Mouse (Mus musculus): ENCODE data around the gene Dbndd1.
A peak's percentile ranks its signal among the peaks of the same experiment; 100 is the strongest.
"Not testable (repeated sequence)": the region's sequence is repeated elsewhere in the genome, so short reads cannot be mapped to it uniquely, and the experiment has no call there.

Gene Dbndd1

GRCm38 (mm10) chr8:123497699-123498098 lies 17.6 kb downstream of the Dbndd1 start:
- no peak for DNase-seq (ENCODE audit: low spot score in 2 of 2)

GRCm38 (mm10) chr8:123492898-123493297 lies 22.4 kb downstream of the Dbndd1 start:
- DNase-seq (ENCODE audit: low spot score in 2 of 2) = peak in 1 of 2 experiments; percentile 26

- DNase-seq (ENCODE audit: low spot score in 2 of 2) = no peak
Observed at GRCm38 (mm10) chr8:123491280-123492075, 23.8 kb downstream of the Dbndd1 start.

- no peak for DNase-seq (ENCODE audit: low spot score in 2 of 2)
Observed at GRCm38 (mm10) chr8:123482627-123483026, 32.6 kb downstream of the Dbndd1 start.

GRCm38 (mm10) chr8:123478456-123479218 lies 36.6 kb downstream of the Dbndd1 start:
- DNase-seq (ENCODE audit: low spot score in 2 of 2) = peak in 1 of 2 experiments; percentile 27

- peak; percentile 91 to 94 for DNase-seq (ENCODE audit: low spot score in 2 of 2)
Observed at GRCm38 (mm10) chr8:123477737-123478258, 37.5 kb downstream of the Dbndd1 start, which contains the start of gene Afg3l1. Afg3l1 (plus strand) TSS chr8:123477903.

GRCm38 (mm10) chr8:123476911-123477736 lies 38.1 kb downstream of the Dbndd1 start:
- peak; percentile 17 to 37 for DNase-seq (ENCODE audit: low spot score in 2 of 2)

- not testable (repeated sequence) for DNase-seq (ENCODE audit: low spot score in 2 of 2)
Observed at GRCm38 (mm10) chr8:123474549-123474948, 40.7 kb downstream of the Dbndd1 start.

GRCm38 (mm10) chr8:123472991-123473390 lies 42.3 kb downstream of the Dbndd1 start:
- not testable (repeated sequence) for DNase-seq (ENCODE audit: low spot score in 2 of 2)

- no peak for DNase-seq (ENCODE audit: low spot score in 2 of 2)
Observed at GRCm38 (mm10) chr8:123467476-123467875, 47.8 kb downstream of the Dbndd1 start.

- no peak for DNase-seq (ENCODE audit: low spot score in 2 of 2)
Observed at GRCm38 (mm10) chr8:123463651-123464050, 51.6 kb downstream of the Dbndd1 start.

All from right cerebral cortex, adult 2 months (tissue).